Mouse (Mus musculus) brain, adult 10 weeks (tissue): ENCODE measurements around the gene Gtf2i. TPM values are rescaled to one million over a fixed set of nuclear protein-coding genes. Genes with fewer than 3 reads are reported as not detected.

Experiments
- polyA plus RNA-seq: library from polyadenylated mRNA; stranded (reverse); fragments of 350-450 nt; fragmentation: Illumina TruSeq; extraction: RNeasy Lipid Tissue Mini Kit (QIAGEN cat#74804); gene quantifications from one replicate; pipeline ENCODE4 v1.2.3, GENCODE M21; 2015; ENCODE audit warnings: low read depth, low replicate concordance

Gtf2i gene
- 132 TPM for polyA plus RNA-seq

GRCm38 (mm10) chr5:134314688-134315622 lies at the start of gene Gtf2i:
TSS of gene Gtf2i (minus strand) at chr5:134314760.

DNA sequence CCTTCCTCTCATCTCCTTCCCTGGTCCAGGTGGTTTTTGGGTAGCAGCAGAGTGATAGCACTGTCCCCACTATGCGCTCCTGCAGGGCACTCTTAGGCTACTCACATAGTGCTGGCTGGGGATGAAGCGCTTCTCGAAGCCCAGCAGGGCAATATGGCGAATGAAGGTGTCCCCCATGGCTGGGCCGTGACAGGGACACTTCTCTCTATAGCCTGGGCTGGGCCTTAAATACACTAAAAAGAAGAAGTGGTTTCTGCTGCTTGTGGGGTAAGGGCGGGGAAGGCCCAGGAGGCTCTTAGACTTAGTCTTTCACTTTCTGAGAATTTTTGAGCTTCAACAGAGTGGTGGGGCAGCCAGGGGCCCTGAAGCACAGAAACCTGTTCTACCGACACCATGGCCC lies 85.2 kb downstream of the Gtf2i start, which contains the start of gene Ncf1:
TSS of gene Ncf1 (minus strand) at position 235 of the 400 bp plus-strand sequence.

Other genes starting within 250 kb of the Gtf2i start
- gene Castor2, start 215.0 kb downstream of the Gtf2i start, polyA plus RNA-seq = 52.5 TPM
- 13.0 TPM for gene Rcc1l, start 138.0 kb downstream of the Gtf2i start, polyA plus RNA-seq
- 10.9 TPM for gene Gtf2ird2, start 130.7 kb downstream of the Gtf2i start, polyA plus RNA-seq
- gene Ncf1, start 85.1 kb downstream of the Gtf2i start, polyA plus RNA-seq = 5.8 TPM
- gene Gtf2ird1, start 142.0 kb upstream of the Gtf2i start, polyA plus RNA-seq = 28.8 TPM
- gene Clip2, start 237.7 kb upstream of the Gtf2i start, polyA plus RNA-seq = 68.6 TPM
- 0.80 TPM for gene Syna, start 245.4 kb upstream of the Gtf2i start, polyA plus RNA-seq